Mouse (Mus musculus): Measurements from ENCODE around the gene B3gnt2.

B3gnt2 gene

GRCm38 (mm10) chr11:22860335-22861227 lies at the start of gene B3gnt2:
B3gnt2 (minus strand) TSS chr11:22860961.
- no peak for TF ChIP-seq GATA4 (IDR thresholded peaks at IDR 0.05; ENCODE audit: insufficient replicate concordance, low read length)

GRCm38 (mm10) chr11:22906453-22906865 lies 45.7 kb upstream of the B3gnt2 start:
- TF ChIP-seq GATA4 (IDR thresholded peaks at IDR 0.05; ENCODE audit: insufficient replicate concordance, low read length), result no peak

- TF ChIP-seq GATA4 (IDR thresholded peaks at IDR 0.05; ENCODE audit: insufficient replicate concordance, low read length), result no peak
These were observed 42.2 kb upstream of the B3gnt2 start for GRCm38 (mm10) chr11:22902923-22903322.

GRCm38 (mm10) chr11:22900041-22900440 lies 39.3 kb upstream of the B3gnt2 start:
- no peak for TF ChIP-seq GATA4 (IDR thresholded peaks at IDR 0.05; ENCODE audit: insufficient replicate concordance, low read length)

- no peak for TF ChIP-seq GATA4 (IDR thresholded peaks at IDR 0.05; ENCODE audit: insufficient replicate concordance, low read length)
These were observed 36.9 kb upstream of the B3gnt2 start for GRCm38 (mm10) chr11:22897642-22898041.

GRCm38 (mm10) chr11:22897127-22897526 lies 36.4 kb upstream of the B3gnt2 start:
- TF ChIP-seq GATA4 (IDR thresholded peaks at IDR 0.05; ENCODE audit: insufficient replicate concordance, low read length), result no peak

GRCm38 (mm10) chr11:22893075-22893474 lies 32.3 kb upstream of the B3gnt2 start:
- TF ChIP-seq GATA4 (IDR thresholded peaks at IDR 0.05; ENCODE audit: insufficient replicate concordance, low read length), result no peak

- no peak for TF ChIP-seq GATA4 (IDR thresholded peaks at IDR 0.05; ENCODE audit: insufficient replicate concordance, low read length)
These were observed 31.7 kb upstream of the B3gnt2 start for GRCm38 (mm10) chr11:22892466-22892865.

- TF ChIP-seq GATA4 (IDR thresholded peaks at IDR 0.05; ENCODE audit: insufficient replicate concordance, low read length), result no peak
These were observed 31.1 kb upstream of the B3gnt2 start for GRCm38 (mm10) chr11:22891876-22892275.

GRCm38 (mm10) chr11:22891242-22891641 lies 30.5 kb upstream of the B3gnt2 start:
- no peak for TF ChIP-seq GATA4 (IDR thresholded peaks at IDR 0.05; ENCODE audit: insufficient replicate concordance, low read length)

- no peak for TF ChIP-seq GATA4 (IDR thresholded peaks at IDR 0.05; ENCODE audit: insufficient replicate concordance, low read length)
These were observed 28.5 kb upstream of the B3gnt2 start for GRCm38 (mm10) chr11:22889224-22889623.

GRCm38 (mm10) chr11:22886991-22887390 lies 26.2 kb upstream of the B3gnt2 start:
- no peak for TF ChIP-seq GATA4 (IDR thresholded peaks at IDR 0.05; ENCODE audit: insufficient replicate concordance, low read length)

GRCm38 (mm10) chr11:22885350-22885749 lies 24.6 kb upstream of the B3gnt2 start:
- no peak for TF ChIP-seq GATA4 (IDR thresholded peaks at IDR 0.05; ENCODE audit: insufficient replicate concordance, low read length)

- no peak for TF ChIP-seq GATA4 (IDR thresholded peaks at IDR 0.05; ENCODE audit: insufficient replicate concordance, low read length)
These were observed 22.9 kb upstream of the B3gnt2 start for GRCm38 (mm10) chr11:22883676-22884075.

- no peak for TF ChIP-seq GATA4 (IDR thresholded peaks at IDR 0.05; ENCODE audit: insufficient replicate concordance, low read length)
These were observed 22.2 kb upstream of the B3gnt2 start for GRCm38 (mm10) chr11:22882926-22883325.

- TF ChIP-seq GATA4 (IDR thresholded peaks at IDR 0.05; ENCODE audit: insufficient replicate concordance, low read length), result no peak
These were observed 19.8 kb upstream of the B3gnt2 start for GRCm38 (mm10) chr11:22880383-22881172.

Measured in liver, adult (tissue).